Mouse (Mus musculus): ENCODE results near the gene Arhgdib.

- no peak for TF ChIP-seq CTCF (IDR thresholded peaks at IDR 0.05; ENCODE audit: low read depth)
- TF ChIP-seq EP300 (IDR thresholded peaks at IDR 0.05; ENCODE audit: low read depth), result no peak
Observed at GRCm38 (mm10) chr6:136938331-136939126, 3.2 kb downstream of the Arhgdib start.
